Mouse (Mus musculus): ENCODE results near the gene Thy1. TPM values are rescaled to one million over a fixed set of nuclear protein-coding genes. Genes with fewer than 3 reads are reported as not detected.
A peak's percentile ranks its signal among the peaks of the same experiment; 100 is the strongest.

Thy1 gene
- polyA plus RNA-seq, 1 experiment from 2014 or later: 1.6 TPM

GRCm38 (mm10) chr9:44079997-44080780 is 37.0 kb downstream of the Thy1 start:
- H3K9ac ChIP-seq: no peak overlapping the region
- no peaks in the 10 kb centered on the region for H3K36me3 ChIP-seq
- peaks cover 16% of the 10 kb centered on the region for H3K27me3 ChIP-seq
- H3K27ac ChIP-seq: no peak overlapping the region
- no peak overlapping the region for H3K4me2 ChIP-seq (replicated peaks)
- 68% methylated on average over 10 of the region's 10 CpGs for WGBS
- no peak overlapping the region for H3K4me3 ChIP-seq
- no peaks in the 10 kb centered on the region for H3K9me3 ChIP-seq
- ATAC-seq (ENCODE audit: insufficient number of reproducible peaks, insufficient read depth, low FRiP score, low TSS enrichment): no peak
- peaks cover 31% of the 10 kb centered on the region for H3K4me1 ChIP-seq

- 86% methylated on average over 5 of the region's 5 CpGs for WGBS
- H3K36me3 ChIP-seq: no peaks in the 10 kb centered on the region
- no peak overlapping the region for H3K4me2 ChIP-seq (replicated peaks)
- no peak overlapping the region for H3K27ac ChIP-seq
- H3K9ac ChIP-seq: no peak overlapping the region
- no peak overlapping the region for H3K4me3 ChIP-seq
- ATAC-seq (ENCODE audit: insufficient number of reproducible peaks, insufficient read depth, low FRiP score, low TSS enrichment): no peak
- peaks cover 24% of the 10 kb centered on the region for H3K27me3 ChIP-seq
- H3K9me3 ChIP-seq: no peaks in the 10 kb centered on the region
- H3K4me1 ChIP-seq: peaks cover 35% of the 10 kb centered on the region
Measured at GRCm38 (mm10) chr9:44080953-44081352, 37.8 kb downstream of the Thy1 start.

- WGBS: 61% methylated on average over 5 of the region's 5 CpGs
- Histone ChIP-seq H3K27me3 (peaks cover 30% of the 10 kb centered on the region), H3K4me1 (peaks cover 33% of the 10 kb centered on the region), H3K27ac (no peak overlapping the region), H3K4me2 (replicated peaks) (no peak overlapping the region), H3K4me3 (no peak overlapping the region), H3K9ac (no peak overlapping the region), H3K36me3 (no peaks in the 10 kb centered on the region), H3K9me3 (no peaks in the 10 kb centered on the region)
- ATAC-seq (ENCODE audit: insufficient number of reproducible peaks, insufficient read depth, low FRiP score, low TSS enrichment): no peak
Measured at GRCm38 (mm10) chr9:44081581-44081980, 38.4 kb downstream of the Thy1 start.

- Histone ChIP-seq H3K9ac (no peak overlapping the region), H3K4me2 (replicated peaks) (no peak overlapping the region), H3K4me3 (no peak overlapping the region), H3K27ac (no peak overlapping the region), H3K36me3 (no peaks in the 10 kb centered on the region), H3K9me3 (no peaks in the 10 kb centered on the region), H3K4me1 (peaks cover 35% of the 10 kb centered on the region), H3K27me3 (peaks cover 34% of the 10 kb centered on the region)
- ATAC-seq (ENCODE audit: insufficient number of reproducible peaks, insufficient read depth, low FRiP score, low TSS enrichment): no peak
- WGBS: 93% methylated on average over 5 of the region's 5 CpGs
Measured at GRCm38 (mm10) chr9:44082266-44082665, 39.1 kb downstream of the Thy1 start.

GRCm38 (mm10) chr9:44083392-44084121 is 40.4 kb downstream of the Thy1 start:
- WGBS: 9% methylated on average over 23 of the region's 23 CpGs
- no peak overlapping the region for H3K27ac ChIP-seq
- peaks cover 34% of the 10 kb centered on the region for H3K27me3 ChIP-seq
- H3K4me2 ChIP-seq (replicated peaks): peak overlapping the region; percentile 100
- peaks cover 45% of the 10 kb centered on the region for H3K4me1 ChIP-seq
- no peak for ATAC-seq (ENCODE audit: insufficient number of reproducible peaks, insufficient read depth, low FRiP score, low TSS enrichment)
- no peaks in the 10 kb centered on the region for H3K36me3 ChIP-seq
- H3K9me3 ChIP-seq: no peaks in the 10 kb centered on the region
- H3K4me3 ChIP-seq: peak overlapping the region; percentile 60
- H3K9ac ChIP-seq: no peak overlapping the region

GRCm38 (mm10) chr9:44084236-44084635 is 41.1 kb downstream of the Thy1 start:
- Histone ChIP-seq H3K4me3 (peak overlapping the region; percentile 60), H3K4me1 (peaks cover 42% of the 10 kb centered on the region), H3K27me3 (peaks cover 34% of the 10 kb centered on the region), H3K4me2 (replicated peaks) (peak overlapping the region; percentile 100), H3K27ac (no peak overlapping the region), H3K9me3 (no peaks in the 10 kb centered on the region), H3K9ac (peak overlapping the region; percentile 70), H3K36me3 (no peaks in the 10 kb centered on the region)
- 2% methylated on average over 14 of the region's 14 CpGs for WGBS
- ATAC-seq (ENCODE audit: insufficient number of reproducible peaks, insufficient read depth, low FRiP score, low TSS enrichment): 0 out of 2 replicates have a peak, but pooled peaks have one; percentile 2

- Histone ChIP-seq H3K9ac (peak overlapping the region; percentile 70), H3K4me3 (peak overlapping the region; percentile 60), H3K36me3 (no peaks in the 10 kb centered on the region), H3K27ac (no peak overlapping the region), H3K27me3 (peaks cover 34% of the 10 kb centered on the region), H3K4me2 (replicated peaks) (peak overlapping the region; percentile 100), H3K9me3 (no peaks in the 10 kb centered on the region), H3K4me1 (peaks cover 40% of the 10 kb centered on the region)
- WGBS: under 1% methylated on average over 62 of the region's 62 CpGs
- ATAC-seq (ENCODE audit: insufficient number of reproducible peaks, insufficient read depth, low FRiP score, low TSS enrichment): peak; percentile 31; the same call in 1 of the 2 replicates
Measured at GRCm38 (mm10) chr9:44084659-44085229, 41.6 kb downstream of the Thy1 start.

- 3% methylated on average over 10 of the region's 10 CpGs for WGBS
- Histone ChIP-seq H3K9me3 (no peaks in the 10 kb centered on the region), H3K4me1 (peaks cover 40% of the 10 kb centered on the region), H3K36me3 (no peaks in the 10 kb centered on the region), H3K9ac (peak overlapping the region; percentile 70), H3K27ac (no peak overlapping the region), H3K27me3 (peaks cover 30% of the 10 kb centered on the region), H3K4me3 (peak overlapping the region; percentile 60), H3K4me2 (replicated peaks) (peak overlapping the region; percentile 100)
- no peak for ATAC-seq (ENCODE audit: insufficient number of reproducible peaks, insufficient read depth, low FRiP score, low TSS enrichment)
Measured at GRCm38 (mm10) chr9:44085276-44085675, 42.1 kb downstream of the Thy1 start.

- no peaks in the 10 kb centered on the region for H3K36me3 ChIP-seq
- 67% methylated on average over 15 of the region's 15 CpGs for WGBS
- peak overlapping the region; percentile 100 for H3K4me2 ChIP-seq (replicated peaks)
- no peak overlapping the region for H3K27ac ChIP-seq
- peak overlapping the region; percentile 60; the same call in 1 of the 2 replicates for H3K4me3 ChIP-seq
- peaks cover 28% of the 10 kb centered on the region for H3K27me3 ChIP-seq
- ATAC-seq (ENCODE audit: insufficient number of reproducible peaks, insufficient read depth, low FRiP score, low TSS enrichment): no peak
- no peak overlapping the region for H3K9ac ChIP-seq
- H3K4me1 ChIP-seq: peaks cover 40% of the 10 kb centered on the region
- no peaks in the 10 kb centered on the region for H3K9me3 ChIP-seq
Measured at GRCm38 (mm10) chr9:44085741-44086665, 42.8 kb downstream of the Thy1 start.

- WGBS: 35% methylated on average over 10 of the region's 10 CpGs
- no peaks in the 10 kb centered on the region for H3K9me3 ChIP-seq
- H3K9ac ChIP-seq: no peak overlapping the region
- H3K27ac ChIP-seq: no peak overlapping the region
- H3K4me3 ChIP-seq: no peak overlapping the region
- peaks cover 28% of the 10 kb centered on the region for H3K27me3 ChIP-seq
- ATAC-seq (ENCODE audit: insufficient number of reproducible peaks, insufficient read depth, low FRiP score, low TSS enrichment): no peak
- 0 out of 2 replicates have a peak, but pooled peaks cover 1% of the 10 kb centered on the region for H3K36me3 ChIP-seq
- H3K4me1 ChIP-seq: peaks cover 40% of the 10 kb centered on the region
- H3K4me2 ChIP-seq (replicated peaks): no peak overlapping the region
Measured at GRCm38 (mm10) chr9:44086960-44087359, 43.8 kb downstream of the Thy1 start.

Data from embryonic facial prominence, embryonic 12.5 days (tissue).